Mouse (Mus musculus): Measurements from ENCODE around the gene Plaa. TPM values are rescaled to one million over a fixed set of nuclear protein-coding genes. Genes with fewer than 3 reads are reported as not detected.

Gene Plaa
- polyA plus RNA-seq, 1 experiment from 2014 or later = 92.9 TPM

DNA sequence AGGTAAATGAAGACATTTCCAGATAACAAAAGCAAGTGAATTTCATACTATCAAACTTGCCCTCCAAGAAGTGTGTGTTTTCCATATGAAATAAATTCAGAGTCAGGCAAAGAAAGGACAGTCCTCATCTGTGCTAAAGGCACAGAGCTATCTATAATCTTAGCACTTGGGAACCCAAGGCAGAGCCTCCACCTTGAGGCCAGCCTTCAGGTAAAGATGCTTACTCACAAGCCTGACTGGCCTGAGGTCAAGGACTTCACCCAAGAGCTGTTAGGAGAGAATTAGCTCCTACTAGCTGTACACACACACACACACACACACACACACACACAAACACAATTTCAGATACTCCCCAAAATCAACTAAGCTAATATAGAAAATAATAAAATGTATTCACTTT lies 10.3 kb downstream of the Plaa start:
- Histone ChIP-seq H3K4me3 (no peak overlapping the region), H3K27ac (no peak overlapping the region), H3K4me1 (peaks cover 3% of the 10 kb centered on the region; the same call in 1 of the 2 replicates), H3K36me3 (no peaks in the 10 kb centered on the region), H3K9ac (no peak overlapping the region), H3K4me2 (replicated peaks) (no peak overlapping the region), H3K9me3 (no peaks in the 10 kb centered on the region), H3K27me3 (replicated peaks) (no peaks in the 10 kb centered on the region)
- no peak for ATAC-seq (ENCODE audit: low FRiP score, low read depth)

DNA sequence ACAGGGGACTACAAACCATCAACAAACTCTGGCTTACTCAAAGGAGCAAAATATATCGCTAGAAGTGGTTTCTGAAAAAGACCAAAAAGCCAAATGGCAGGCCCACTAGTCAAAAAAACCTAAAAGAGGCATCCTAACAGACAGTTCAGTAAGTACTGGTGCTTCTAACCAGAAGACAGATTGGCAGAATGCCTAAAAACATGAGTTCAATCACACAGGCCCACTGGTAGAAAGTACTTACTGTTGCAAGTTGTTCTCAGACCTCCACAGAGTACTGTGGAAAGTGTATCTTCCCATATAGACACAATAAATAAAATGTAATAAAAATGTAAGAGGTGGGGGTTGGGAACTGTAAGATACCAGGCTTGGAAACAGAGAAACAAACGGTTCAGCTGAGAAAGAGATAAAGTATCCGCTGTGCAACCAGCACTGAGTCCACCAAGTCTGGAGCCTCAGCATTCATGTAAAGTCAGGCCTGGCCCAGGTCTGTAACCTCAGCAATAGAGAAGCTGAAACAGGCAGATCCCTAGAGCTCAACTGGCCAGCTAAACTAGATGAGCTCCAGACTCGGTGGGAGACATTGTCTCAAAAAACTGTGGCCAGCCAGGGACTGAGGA lies 11.2 kb downstream of the Plaa start:
- Histone ChIP-seq H3K4me3 (no peak overlapping the region), H3K27me3 (replicated peaks) (no peaks in the 10 kb centered on the region), H3K9me3 (no peaks in the 10 kb centered on the region), H3K4me2 (replicated peaks) (no peak overlapping the region), H3K9ac (no peak overlapping the region), H3K4me1 (peaks cover 3% of the 10 kb centered on the region; the same call in 1 of the 2 replicates), H3K36me3 (no peaks in the 10 kb centered on the region), H3K27ac (no peak overlapping the region)
- no peak for ATAC-seq (ENCODE audit: low FRiP score, low read depth)
- WGBS = 90% methylated on average over 4 of the region's 4 CpGs

DNA sequence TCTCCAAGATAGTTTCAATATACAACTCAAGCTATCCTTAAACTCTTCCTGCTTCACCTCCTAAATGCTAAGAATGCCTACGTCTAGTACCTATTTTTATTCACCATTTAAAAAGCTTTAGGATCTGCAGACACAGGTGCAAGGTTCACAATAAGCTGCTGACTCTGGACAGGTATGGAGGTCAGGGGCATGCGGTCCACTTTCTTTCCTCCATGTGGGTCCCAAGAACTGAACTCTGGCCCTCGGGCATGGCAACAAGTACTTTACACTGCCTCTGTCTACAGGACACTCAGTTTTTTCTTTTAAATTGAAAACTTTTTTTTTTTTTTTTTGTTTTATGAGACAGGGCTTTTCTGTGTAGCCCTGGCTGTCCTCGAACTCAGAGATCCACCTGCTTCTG lies 30.4 kb downstream of the Plaa start:
- Histone ChIP-seq H3K27ac (no peak overlapping the region), H3K4me3 (no peak overlapping the region), H3K4me2 (replicated peaks) (no peak overlapping the region), H3K9me3 (no peaks in the 10 kb centered on the region), H3K36me3 (peaks cover 32% of the 10 kb centered on the region), H3K27me3 (replicated peaks) (no peaks in the 10 kb centered on the region), H3K9ac (no peak overlapping the region), H3K4me1 (no peaks in the 10 kb centered on the region)
- WGBS = 94% methylated on average over 4 of the region's 4 CpGs
- ATAC-seq (ENCODE audit: low FRiP score, low read depth) = no peak

DNA sequence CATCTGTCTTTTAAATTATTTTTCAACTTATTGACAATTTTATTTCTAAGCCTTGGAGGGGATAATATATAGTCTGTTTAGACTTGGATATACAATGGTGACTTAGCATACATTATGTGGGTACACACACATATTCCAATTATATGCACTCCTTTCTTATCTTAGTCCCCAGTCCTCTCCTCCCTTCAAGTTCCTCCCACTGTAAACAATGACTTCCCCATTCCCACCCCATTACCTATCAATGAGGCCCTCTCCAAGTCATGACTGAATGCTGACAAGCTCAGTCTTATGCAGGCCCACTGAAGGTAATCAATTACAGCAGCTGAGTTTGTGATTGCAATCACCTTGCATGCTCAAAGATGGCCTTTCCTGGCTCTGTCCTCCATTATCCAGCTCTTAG lies 38.7 kb downstream of the Plaa start:
- no peak overlapping the region for H3K4me3 ChIP-seq
- H3K4me1 ChIP-seq = no peaks in the 10 kb centered on the region
- H3K27me3 ChIP-seq (replicated peaks) = no peaks in the 10 kb centered on the region
- H3K36me3 ChIP-seq = peaks cover 6% of the 10 kb centered on the region
- no peak overlapping the region for H3K9ac ChIP-seq
- no peak overlapping the region for H3K4me2 ChIP-seq (replicated peaks)
- H3K9me3 ChIP-seq = no peaks in the 10 kb centered on the region
- no peak for ATAC-seq (ENCODE audit: low FRiP score, low read depth)
- H3K27ac ChIP-seq = no peak overlapping the region

DNA sequence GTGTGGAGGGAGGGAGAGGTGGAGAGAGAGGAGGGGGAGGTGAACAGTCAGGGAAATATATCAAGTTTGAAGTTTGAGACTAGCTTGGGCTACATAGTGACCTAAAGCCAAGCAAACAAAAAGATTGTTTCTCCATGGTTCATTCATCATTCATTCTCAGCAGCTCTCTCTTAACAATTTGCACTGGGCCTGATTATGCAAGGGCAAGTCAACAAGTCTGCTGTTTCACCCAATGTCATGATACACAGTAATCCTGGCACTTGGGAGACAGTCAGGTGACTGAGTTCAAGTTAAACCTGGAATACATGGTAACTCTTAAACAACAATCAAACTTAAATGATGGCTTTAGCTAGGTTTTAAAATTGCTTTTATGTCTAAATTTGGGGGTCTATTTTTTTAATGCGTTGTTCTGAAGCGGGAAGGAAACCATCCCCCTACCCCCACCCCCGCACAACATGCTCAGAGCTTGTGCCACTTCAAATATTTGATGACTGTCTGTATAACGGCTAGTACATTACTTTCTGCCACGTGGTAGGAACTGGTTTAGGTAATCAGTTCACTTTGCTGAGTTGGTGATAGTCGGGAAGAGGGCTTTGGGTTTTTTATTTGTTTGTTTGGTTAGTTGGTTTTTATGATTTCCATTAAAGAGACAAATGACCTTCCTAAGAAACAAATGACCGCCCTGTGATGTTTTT lies 40.9 kb downstream of the Plaa start:
- no peaks in the 10 kb centered on the region for H3K9me3 ChIP-seq
- H3K27ac ChIP-seq = no peak overlapping the region
- no peak for ATAC-seq (ENCODE audit: low FRiP score, low read depth)
- no peaks in the 10 kb centered on the region for H3K27me3 ChIP-seq (replicated peaks)
- no peak overlapping the region for H3K4me3 ChIP-seq
- H3K9ac ChIP-seq = no peak overlapping the region
- no peaks in the 10 kb centered on the region for H3K36me3 ChIP-seq
- 77% methylated on average over 7 of the region's 7 CpGs for whole genome bisulfite sequencing
- H3K4me1 ChIP-seq = no peaks in the 10 kb centered on the region
- no peak overlapping the region for H3K4me2 ChIP-seq (replicated peaks)

DNA sequence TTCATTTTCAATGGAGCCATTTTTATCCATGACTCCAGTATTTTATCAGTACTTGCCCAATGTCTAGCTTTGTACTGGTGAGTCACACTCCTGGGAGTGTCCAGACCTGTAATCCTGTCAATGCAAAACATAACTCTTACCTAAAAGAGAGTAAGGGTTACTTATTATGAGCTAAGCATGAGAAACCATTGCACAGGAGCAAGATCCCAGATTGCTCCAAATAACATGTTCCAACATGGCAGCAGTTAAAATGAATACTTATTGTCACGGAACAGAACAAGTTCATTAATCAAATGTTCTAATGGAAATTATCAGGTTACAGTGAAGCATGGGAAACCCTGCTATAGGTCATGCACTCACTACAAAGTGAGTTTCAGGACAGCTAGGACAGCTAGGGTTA lies 42.7 kb downstream of the Plaa start:
- H3K4me1 ChIP-seq = peaks cover 4% of the 10 kb centered on the region; the same call in 1 of the 2 replicates
- H3K27ac ChIP-seq = no peak overlapping the region
- no peak overlapping the region for H3K9ac ChIP-seq
- H3K4me2 ChIP-seq (replicated peaks) = no peak overlapping the region
- WGBS = 86% methylated on average over 1 of the region's 1 CpGs
- H3K36me3 ChIP-seq = no peaks in the 10 kb centered on the region
- H3K4me3 ChIP-seq = no peak overlapping the region
- ATAC-seq (ENCODE audit: low FRiP score, low read depth) = no peak
- no peaks in the 10 kb centered on the region for H3K9me3 ChIP-seq
- no peaks in the 10 kb centered on the region for H3K27me3 ChIP-seq (replicated peaks)

DNA sequence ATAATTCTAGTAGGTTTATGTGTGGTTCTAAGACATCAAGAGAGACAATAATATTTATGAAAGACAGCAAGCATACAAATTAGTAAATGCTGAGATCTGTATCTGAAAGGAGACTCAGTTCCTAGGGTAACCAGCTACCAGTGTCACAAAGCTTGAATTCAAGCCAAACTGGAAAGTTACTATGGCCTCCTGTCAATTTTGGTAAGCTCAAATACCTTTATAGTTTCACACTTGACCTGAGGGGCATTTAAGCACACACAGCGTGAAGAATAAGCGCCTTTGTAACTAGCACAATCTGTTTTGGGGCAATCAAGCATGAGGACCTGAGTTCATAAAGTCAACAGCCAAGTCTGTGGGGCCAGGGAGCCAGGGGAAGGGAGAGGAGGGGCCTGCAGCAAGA lies 43.8 kb downstream of the Plaa start:
- H3K27ac ChIP-seq = no peak overlapping the region
- no peaks in the 10 kb centered on the region for H3K36me3 ChIP-seq
- peaks cover 8% of the 10 kb centered on the region; the same call in 1 of the 2 replicates for H3K4me1 ChIP-seq
- no peak overlapping the region for H3K9ac ChIP-seq
- no peaks in the 10 kb centered on the region for H3K9me3 ChIP-seq
- no peak for ATAC-seq (ENCODE audit: low FRiP score, low read depth)
- H3K4me3 ChIP-seq = no peak overlapping the region
- H3K4me2 ChIP-seq (replicated peaks) = no peak overlapping the region
- WGBS = 20% methylated on average over 2 of the region's 2 CpGs
- H3K27me3 ChIP-seq (replicated peaks) = no peaks in the 10 kb centered on the region

DNA sequence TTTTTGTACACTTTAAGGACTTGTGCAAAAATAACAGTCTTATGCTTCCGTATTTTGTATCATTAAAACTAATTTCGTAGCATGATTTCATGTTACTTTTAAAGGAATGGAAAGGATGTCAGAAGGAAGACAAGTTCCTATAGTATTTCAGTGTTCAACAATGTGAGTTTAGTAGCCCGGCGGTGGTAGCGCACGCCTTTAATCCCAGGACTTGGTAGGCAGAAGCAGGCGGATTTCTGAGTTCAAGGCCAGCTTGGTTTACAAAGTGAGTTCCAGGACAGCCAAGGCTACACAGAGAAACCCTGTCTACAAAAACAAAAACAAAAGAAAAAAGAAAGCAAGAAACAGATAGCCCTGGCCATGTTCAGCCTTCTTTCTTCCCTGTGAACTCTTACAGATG lies 45.9 kb downstream of the Plaa start:
- Histone ChIP-seq H3K27ac (no peak overlapping the region), H3K9ac (no peak overlapping the region), H3K4me3 (no peak overlapping the region), H3K27me3 (replicated peaks) (no peaks in the 10 kb centered on the region), H3K9me3 (no peaks in the 10 kb centered on the region), H3K4me2 (replicated peaks) (no peak overlapping the region), H3K4me1 (peaks cover 8% of the 10 kb centered on the region; the same call in 1 of the 2 replicates), H3K36me3 (no peaks in the 10 kb centered on the region)
- peak; percentile 25; the same call in 1 of the 2 replicates for ATAC-seq (ENCODE audit: low FRiP score, low read depth)
- WGBS = 77% methylated on average over 7 of the region's 7 CpGs

DNA sequence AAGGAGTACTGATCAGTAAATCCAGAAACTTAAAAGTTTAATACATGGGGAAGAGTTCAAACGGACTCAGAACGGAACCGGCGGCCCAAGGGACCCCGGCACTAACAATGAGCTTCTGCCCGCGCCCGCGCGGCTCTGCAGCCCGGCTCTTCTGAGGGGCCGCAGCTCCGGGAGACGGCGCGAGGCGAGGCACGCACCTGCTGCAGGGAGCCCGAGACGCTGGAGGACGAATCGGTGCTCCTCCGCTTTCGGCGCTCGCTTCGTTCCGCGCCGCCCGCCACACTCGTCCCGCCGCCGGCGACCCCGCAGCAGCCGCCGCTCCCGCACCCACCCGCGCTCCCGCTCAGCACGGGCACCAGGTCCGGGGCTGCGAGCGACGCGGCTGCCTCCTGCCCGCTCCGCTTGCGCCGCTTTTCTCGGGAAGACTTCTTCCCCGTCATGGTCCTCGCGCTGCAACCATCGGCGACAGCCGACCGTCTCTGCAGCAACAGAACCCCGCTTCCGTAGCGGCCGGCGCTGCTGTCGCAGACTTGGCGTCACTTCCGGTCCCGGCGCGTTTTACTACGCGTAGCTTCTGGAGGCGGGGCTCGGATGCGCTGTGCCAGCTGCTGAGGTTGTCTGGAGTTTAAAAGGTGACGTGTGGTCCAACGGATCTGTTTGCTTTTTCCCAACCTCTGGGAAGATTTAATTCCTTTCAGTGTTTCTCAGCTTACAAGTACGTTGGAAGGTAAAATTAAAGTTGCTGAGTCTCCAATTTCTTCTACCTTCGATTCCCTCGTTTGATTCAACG lies 46.6 kb downstream of the Plaa start, which contains the start of the genes Gm10306 and Caap1:
Gm10306 (plus strand) TSS at position 282 of the 790 bp plus-strand sequence.
Caap1 (minus strand) TSS at position 532 of the 790 bp plus-strand sequence.
- Histone ChIP-seq H3K27me3 (replicated peaks) (no peaks in the 10 kb centered on the region), H3K36me3 (no peaks in the 10 kb centered on the region), H3K27ac (peak within 1 kb of the TSS; percentile 65; the same call in 1 of the 2 replicates), H3K4me1 (peaks cover 8% of the 10 kb centered on the region; the same call in 1 of the 2 replicates), H3K4me3 (peak within 1 kb of the TSS; percentile 94), H3K9ac (peak within 1 kb of the TSS; percentile 88), H3K4me2 (replicated peaks) (peak within 1 kb of the TSS; percentile 71), H3K9me3 (no peaks in the 10 kb centered on the region)
- ATAC-seq (ENCODE audit: low FRiP score, low read depth) = peak; percentile 98
- 1% methylated on average over 83 of the region's 83 CpGs for WGBS

DNA sequence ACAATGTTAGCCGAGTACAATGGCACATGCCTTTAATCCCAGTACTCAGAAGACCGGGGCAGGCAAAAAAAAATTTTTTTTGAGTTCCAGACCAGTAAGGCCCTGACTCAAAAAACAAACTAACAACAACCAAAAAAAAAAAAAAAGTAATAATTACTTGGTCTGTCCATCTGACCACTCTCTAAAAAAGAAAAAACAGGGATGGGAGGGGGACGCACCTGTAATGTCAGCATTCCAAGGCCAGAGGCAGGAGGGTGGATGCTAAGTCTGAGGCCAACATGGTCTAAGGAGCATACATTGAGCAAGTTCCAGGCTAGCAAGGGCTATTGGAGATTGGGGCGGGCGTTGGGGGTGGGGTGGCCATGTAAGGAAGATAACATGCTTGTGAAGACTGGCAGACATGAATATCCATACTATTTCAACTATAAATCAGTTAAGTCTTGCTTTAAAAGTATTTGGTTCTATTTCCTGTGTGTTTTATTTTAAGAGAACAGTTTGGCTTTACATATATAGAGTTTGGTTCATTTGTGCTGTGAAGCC lies 48.0 kb downstream of the Plaa start:
- H3K9me3 ChIP-seq = no peaks in the 10 kb centered on the region
- no peak overlapping the region for H3K9ac ChIP-seq
- ATAC-seq (ENCODE audit: low FRiP score, low read depth) = no peak
- no peaks in the 10 kb centered on the region for H3K36me3 ChIP-seq
- no peak overlapping the region for H3K27ac ChIP-seq
- WGBS = 94% methylated on average over 5 of the region's 5 CpGs
- H3K27me3 ChIP-seq (replicated peaks) = no peaks in the 10 kb centered on the region
- no peak overlapping the region for H3K4me3 ChIP-seq
- peaks cover 8% of the 10 kb centered on the region; the same call in 1 of the 2 replicates for H3K4me1 ChIP-seq
- peak overlapping the region; percentile 71 for H3K4me2 ChIP-seq (replicated peaks)

DNA sequence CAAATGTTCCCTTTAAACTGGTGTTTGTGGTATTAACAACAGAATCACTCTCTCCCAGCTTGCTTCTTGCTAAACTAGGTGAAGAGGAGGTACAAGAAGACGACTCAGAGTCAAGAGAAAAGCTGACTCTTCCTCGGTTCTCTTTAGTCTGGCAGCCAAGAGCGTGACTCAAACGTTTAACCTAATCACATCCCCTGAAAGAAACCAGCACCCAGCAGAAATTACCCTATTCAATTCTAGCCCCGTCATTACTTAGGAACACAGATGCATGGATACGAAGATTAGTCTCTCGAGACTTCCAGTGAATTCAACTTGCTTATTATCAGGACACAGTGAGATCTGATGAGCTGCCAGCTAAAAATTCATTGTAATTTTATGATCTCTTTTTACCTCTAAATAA lies 58.7 kb downstream of the Plaa start:
- H3K27ac ChIP-seq = no peak overlapping the region
- no peak overlapping the region for H3K4me3 ChIP-seq
- no peaks in the 10 kb centered on the region for H3K27me3 ChIP-seq (replicated peaks)
- H3K36me3 ChIP-seq = peaks cover 14% of the 10 kb centered on the region
- no peaks in the 10 kb centered on the region for H3K4me1 ChIP-seq
- H3K9me3 ChIP-seq = no peaks in the 10 kb centered on the region
- no peak overlapping the region for H3K9ac ChIP-seq
- no peak for ATAC-seq (ENCODE audit: low FRiP score, low read depth)
- H3K4me2 ChIP-seq (replicated peaks) = no peak overlapping the region
- WGBS = 58% methylated on average over 7 of the region's 7 CpGs

DNA sequence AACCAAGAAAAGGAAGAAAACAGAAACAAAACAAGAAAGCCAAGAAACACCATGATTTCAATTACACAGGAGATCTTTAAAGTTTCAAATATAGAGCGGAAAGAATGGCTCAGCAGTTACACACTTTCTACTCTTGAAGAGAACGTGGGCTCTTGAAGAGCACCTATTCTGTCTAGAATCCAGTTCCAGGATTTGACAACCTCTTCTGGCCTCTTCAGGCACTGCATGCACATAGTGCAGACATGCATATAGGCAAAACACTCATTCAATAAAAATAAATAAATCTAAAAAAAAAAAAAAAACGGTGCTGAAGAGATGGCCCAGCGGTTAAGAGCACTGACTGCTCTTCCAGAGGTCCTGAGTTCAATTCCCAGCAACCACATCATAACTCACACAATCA lies 60.0 kb downstream of the Plaa start:
- no peak overlapping the region for H3K9ac ChIP-seq
- H3K9me3 ChIP-seq = no peaks in the 10 kb centered on the region
- ATAC-seq (ENCODE audit: low FRiP score, low read depth) = no peak
- peaks cover 20% of the 10 kb centered on the region for H3K36me3 ChIP-seq
- WGBS = 93% methylated on average over 4 of the region's 4 CpGs
- H3K4me2 ChIP-seq (replicated peaks) = no peak overlapping the region
- H3K27me3 ChIP-seq (replicated peaks) = no peaks in the 10 kb centered on the region
- H3K27ac ChIP-seq = no peak overlapping the region
- no peaks in the 10 kb centered on the region for H3K4me1 ChIP-seq
- H3K4me3 ChIP-seq = no peak overlapping the region

All from neural tube, embryonic 12.5 days (tissue).